8 mouse cellular contexts compared by ENCODE assay signal in the genomic region with DNA sequence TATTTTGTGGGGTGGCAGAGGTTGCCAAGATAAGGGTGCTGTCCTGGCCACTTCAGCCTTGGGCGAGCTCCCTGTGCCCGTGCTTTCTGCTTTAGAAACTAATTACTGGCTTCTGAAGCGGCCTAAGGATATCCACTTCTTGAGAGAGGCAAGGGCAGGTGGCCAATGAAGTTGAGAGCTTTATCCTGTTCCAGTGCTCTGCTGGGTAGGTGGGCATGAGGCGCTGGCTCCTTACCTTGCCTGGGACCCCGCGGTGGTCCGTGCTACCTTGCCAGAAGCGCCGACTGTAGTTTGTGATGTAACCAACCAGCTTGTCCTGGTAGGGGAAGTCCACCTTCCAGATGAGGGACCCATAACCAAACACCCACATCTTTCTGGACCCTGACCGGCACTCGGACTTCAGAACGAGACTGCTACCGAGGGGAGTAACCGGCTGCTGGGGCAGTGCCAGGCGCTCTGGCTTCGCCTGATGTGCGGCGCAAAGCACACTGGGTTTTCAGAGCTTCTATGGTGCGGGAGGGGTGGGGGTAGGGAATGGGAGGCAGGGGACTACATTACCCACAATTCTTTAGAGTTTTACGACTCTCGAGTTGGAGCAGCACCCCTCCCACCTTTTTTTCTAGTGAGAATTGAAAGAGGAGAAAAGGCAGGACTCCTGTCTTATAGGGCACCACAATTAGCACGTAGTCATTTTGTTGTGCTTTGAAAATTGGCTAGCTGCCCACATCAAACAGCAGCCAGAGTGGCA. TPM values are rescaled to one million over a fixed set of nuclear protein-coding genes. Genes with fewer than 3 reads are reported as not detected.
DNase-seq lines count a peak whose midpoint lies in the region; ATAC-seq lines count a peak whose summit lies in the region.

TSS of gene Chac2 (minus strand) at position 474 of the 748 bp plus-strand sequence.

- H3K27me3 ChIP-seq in hindbrain, embryonic 14.5 days (ENCODE audit: control insufficient read depth, insufficient read depth, low read length) = no peaks in the 10 kb centered on the region

- peak within 1 kb of the TSS; percentile 76 for H3K9ac ChIP-seq in hindbrain, embryonic 14.5 days

- ATAC-seq in hindbrain, embryonic 14.5 days (ENCODE audit: low FRiP score) = peak; percentile 99

- H3K4me1 ChIP-seq in hindbrain, embryonic 14.5 days (replicated peaks; ENCODE audit: control insufficient read depth, insufficient read depth, low read length) = peaks cover 6% of the 10 kb centered on the region

- H3K4me3 ChIP-seq in hindbrain, embryonic 14.5 days (replicated peaks; ENCODE audit: low read length) = peak within 1 kb of the TSS; percentile 65

- peak; percentile 92 for DNase-seq in R1 (ENCODE audit: low read depth, low spot score)
- DNase-seq in cerebellum, postnatal 25 days = peak; percentile 84 to 91
- DNase-seq in frontal cortex, postnatal 25 days (ENCODE audit: low spot score in 2 of 2) = peak; percentile 72 to 74
- DNase-seq in hindbrain, embryonic 14.5 days (ENCODE audit: low spot score) = peak; percentile 89
- peak; percentile 84 to 86 for DNase-seq in layer of hippocampus, postnatal 36 days
- DNase-seq in lung, postnatal 36 days = peak; percentile 88
- DNase-seq in retina, postnatal 1 day = peak; percentile 93
- peak; percentile 76 to 77 for DNase-seq in urinary bladder, adult 18-20 months (ENCODE audit: low spot score in 2 of 2)

- peak within 1 kb of the TSS; percentile 75 for H3K4me2 ChIP-seq in hindbrain, embryonic 14.5 days (replicated peaks)

- no peaks in the 10 kb centered on the region for H3K36me3 ChIP-seq in hindbrain, embryonic 14.5 days (replicated peaks; ENCODE audit: control insufficient read depth, insufficient read depth)

- WGBS in hindbrain, embryonic 14.5 days = 2% methylated on average over 22 of the region's 22 CpGs

- H3K27ac ChIP-seq in hindbrain, embryonic 14.5 days = peak within 1 kb of the TSS; percentile 83

- H3K9me3 ChIP-seq in hindbrain, embryonic 14.5 days (ENCODE audit: control insufficient read depth, low read length) = no peaks in the 10 kb centered on the region

RNA-seq across cellular contexts. Expression of gene Chac2, which starts in this region (rescaled TPM):
- polyA plus RNA-seq in hindbrain, embryonic 14.5 days (2014; fragmentation: Nextera tagmentation; extraction: Ambion mirVana) = 30.9 and 35.4 TPM in 2 replicates
- 10 to 100 TPM; 15.7 to 19.1 TPM for total RNA-seq in layer of hippocampus, postnatal 36 days (2021)

Comparison
In these comparisons a context has a peak if more than half of its experiments do, and no peak if none do; other contexts are left out.
1. Peak in every context shown above with its lines: DNase-seq, ATAC-seq, H3K4me3 ChIP-seq and H3K27ac ChIP-seq.